Mouse (Mus musculus) E14TG2a.4 (cell line): ENCODE data around the gene Gm20388.

ENCODE experiments used
- CTCF ChIP-seq: conservative IDR thresholded peaks from 2 replicates; pipeline ENCODE4 v1.5.1; 2014; ENCODE audit warnings: low read length
- NANOG ChIP-seq: IDR thresholded peaks from 2 replicates; pipeline ENCODE4 v1.6.1; 2014; ENCODE audit warnings: borderline replicate concordance, low read length, mixed read lengths
- POU5F1 ChIP-seq: IDR thresholded peaks from 2 replicates; pipeline ENCODE4 v1.6.1; 2014; ENCODE audit warnings: low read length, borderline replicate concordance

- no peak for TF ChIP-seq CTCF
- TF ChIP-seq NANOG, result no peak
- no peak for TF ChIP-seq POU5F1
These were observed 2286.7 kb downstream of the Gm20388 start for GRCm38 (mm10) chr8:122197342-122197741.
